Mouse (Mus musculus): ENCODE measurements at regions not wholly inside any gene's neighbourhood (a gene's known extent, or its start where the extent isn't known, plus 50 kb on each side); places are given as distances from the start of the nearest gene placed in this dataset.

DNA sequence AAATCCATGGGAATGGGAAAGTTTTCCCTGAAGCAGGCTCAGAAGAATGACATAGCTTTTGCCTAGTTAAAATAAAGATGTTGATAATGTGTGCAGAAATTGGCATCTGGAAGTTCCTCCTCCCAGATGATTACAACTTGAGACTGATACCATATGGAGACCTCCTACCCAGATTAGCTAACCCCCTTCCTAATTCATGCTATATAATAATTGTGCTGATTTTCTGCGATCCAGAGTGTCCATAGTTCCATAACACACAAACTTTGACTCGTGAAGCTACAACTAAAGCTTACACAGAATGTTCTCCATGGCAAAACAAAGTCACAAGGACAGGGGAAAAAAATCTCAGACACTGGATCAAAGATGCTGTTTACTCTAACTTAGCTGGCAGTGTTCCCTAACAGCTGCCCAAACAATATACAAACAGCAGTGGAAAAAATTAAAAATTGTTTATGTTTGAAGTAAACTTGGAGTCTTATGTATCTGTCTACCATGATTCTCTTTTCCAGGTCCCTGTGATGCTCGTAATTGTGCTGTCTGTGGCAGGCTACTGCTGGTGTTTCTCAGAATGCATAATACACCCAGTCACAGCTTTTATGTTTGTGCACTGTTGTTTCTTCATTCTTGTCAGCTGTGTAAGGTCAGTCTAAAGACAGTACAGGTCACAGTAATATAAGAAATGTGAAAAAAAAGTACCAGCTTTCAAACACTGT is 1978.8 kb upstream of the A830018L16Rik start:
- Histone ChIP-seq H3K36me3 (replicated peaks; ENCODE audit: control insufficient read depth, insufficient read depth, low read depth) (no peaks in the 10 kb centered on the region), H3K9ac (replicated peaks) (no peak overlapping the region), H3K4me3 (ENCODE audit: insufficient read depth in 1 of 2, low read depth in 2 of 2, low read length in 2 of 2) (no peak overlapping the region), H3K27me3 (ENCODE audit: control insufficient read depth, insufficient read depth, low read length) (no peaks in the 10 kb centered on the region), H3K4me1 (replicated peaks; ENCODE audit: control insufficient read depth in 2 of 2, insufficient read depth in 2 of 2, low read length in 1 of 2) (no peaks in the 10 kb centered on the region), H3K9me3 (ENCODE audit: control insufficient read depth, low read length) (no peaks in the 10 kb centered on the region; the same call in 1 of the 2 replicates), H3K27ac (no peak overlapping the region), H3K4me2 (ENCODE audit: low read depth) (no peak overlapping the region)
- TF ChIP-seq CTCF (IDR thresholded peaks at IDR 0.05; ENCODE audit: low read depth): no peak
- TF ChIP-seq EP300 (IDR thresholded peaks at IDR 0.05; ENCODE audit: low read depth): no peak
- WGBS (ENCODE audit: insufficient replicate concordance): 43% methylated on average over 3 of the region's 3 CpGs
- ATAC-seq (ENCODE audit: insufficient read depth) (no peak), DNase-seq (ENCODE audit: low read depth in 3 of 3, low spot score in 3 of 3) (no peak)

DNA sequence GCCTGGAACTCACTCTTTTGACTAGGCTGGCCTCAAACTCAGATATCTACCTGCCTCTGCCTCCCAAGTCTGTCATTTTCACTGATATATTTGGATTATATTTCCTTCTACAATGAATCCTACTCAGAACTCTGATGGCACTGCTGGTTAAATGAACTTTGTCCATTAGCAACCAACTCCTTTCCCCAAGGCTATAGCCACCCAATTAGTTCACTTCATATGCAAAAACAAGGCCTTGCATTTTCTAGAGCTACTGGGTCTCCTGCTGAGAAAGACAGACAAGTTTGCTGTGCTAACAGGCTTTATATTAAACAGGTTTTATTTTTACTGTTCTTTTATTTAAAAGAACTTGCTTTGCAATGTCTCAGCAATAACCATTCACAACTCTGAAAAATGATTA is 1971.0 kb upstream of the A830018L16Rik start:
- H3K4me3 ChIP-seq (ENCODE audit: insufficient read depth in 1 of 2, low read depth in 2 of 2, low read length in 2 of 2): no peak overlapping the region
- no peak overlapping the region for H3K27ac ChIP-seq
- H3K36me3 ChIP-seq (replicated peaks; ENCODE audit: control insufficient read depth, insufficient read depth, low read depth): no peaks in the 10 kb centered on the region
- no peak overlapping the region for H3K4me2 ChIP-seq (ENCODE audit: low read depth)
- TF ChIP-seq EP300 (IDR thresholded peaks at IDR 0.05; ENCODE audit: low read depth): no peak
- no peak overlapping the region for H3K9ac ChIP-seq (replicated peaks)
- H3K9me3 ChIP-seq (ENCODE audit: control insufficient read depth, low read length): no peaks in the 10 kb centered on the region
- no peaks in the 10 kb centered on the region for H3K27me3 ChIP-seq (ENCODE audit: control insufficient read depth, insufficient read depth, low read length)
- no peaks in the 10 kb centered on the region for H3K4me1 ChIP-seq (replicated peaks; ENCODE audit: control insufficient read depth in 2 of 2, insufficient read depth in 2 of 2, low read length in 1 of 2)
- DNase-seq (ENCODE audit: low read depth in 3 of 3, low spot score in 3 of 3): no peak
- ATAC-seq (ENCODE audit: insufficient read depth): no peak

- no peaks in the 10 kb centered on the region for H3K4me1 ChIP-seq (replicated peaks; ENCODE audit: control insufficient read depth in 2 of 2, insufficient read depth in 2 of 2, low read length in 1 of 2)
- H3K27me3 ChIP-seq (ENCODE audit: control insufficient read depth, insufficient read depth, low read length): no peaks in the 10 kb centered on the region
- DNase-seq (ENCODE audit: low read depth in 3 of 3, low spot score in 3 of 3): no peak
These were observed 1944.4 kb upstream of the A830018L16Rik start for GRCm38 (mm10) chr1:9469512-9469911.

DNA sequence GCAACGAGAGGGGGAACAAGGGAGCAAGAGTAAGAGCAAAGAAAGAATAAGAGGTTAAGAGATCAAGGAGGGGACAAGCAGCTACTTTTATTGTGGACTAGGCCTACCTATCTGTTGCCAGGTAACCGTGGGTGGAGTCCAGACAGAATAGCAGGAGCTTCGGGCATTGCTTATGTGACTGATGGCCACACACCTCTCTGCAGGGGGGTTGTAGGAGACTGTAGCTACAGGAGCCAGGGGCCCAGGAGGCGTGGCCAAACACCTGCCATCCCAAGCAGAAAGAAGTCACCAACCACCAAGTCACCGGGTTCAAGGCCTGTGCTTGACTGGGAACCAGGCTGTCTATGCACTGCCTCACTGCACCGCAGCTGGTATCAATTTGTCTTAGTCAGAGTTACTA is 1943.9 kb upstream of the A830018L16Rik start:
- Histone ChIP-seq H3K27me3 (ENCODE audit: control insufficient read depth, insufficient read depth, low read length) (no peaks in the 10 kb centered on the region), H3K9ac (replicated peaks) (no peak overlapping the region), H3K4me1 (replicated peaks; ENCODE audit: control insufficient read depth in 2 of 2, insufficient read depth in 2 of 2, low read length in 1 of 2) (no peaks in the 10 kb centered on the region), H3K4me3 (ENCODE audit: insufficient read depth in 1 of 2, low read depth in 2 of 2, low read length in 2 of 2) (no peak overlapping the region), H3K36me3 (replicated peaks; ENCODE audit: control insufficient read depth, insufficient read depth, low read depth) (no peaks in the 10 kb centered on the region), H3K27ac (no peak overlapping the region), H3K4me2 (ENCODE audit: low read depth) (no peak overlapping the region), H3K9me3 (ENCODE audit: control insufficient read depth, low read length) (no peaks in the 10 kb centered on the region)
- TF ChIP-seq CTCF (IDR thresholded peaks at IDR 0.05; ENCODE audit: low read depth) (no peak), EP300 (IDR thresholded peaks at IDR 0.05; ENCODE audit: low read depth) (no peak)
- DNase-seq (ENCODE audit: low read depth in 3 of 3, low spot score in 3 of 3) (no peak), ATAC-seq (ENCODE audit: insufficient read depth) (no peak)
- 48% methylated on average over 6 of the region's 6 CpGs for WGBS (ENCODE audit: insufficient replicate concordance)

More at GRCm38 (mm10) chr1:9469512-9469911, 1944.4 kb upstream of the A830018L16Rik start:
- no peak for ATAC-seq (ENCODE audit: insufficient read depth)
- H3K4me2 ChIP-seq (ENCODE audit: low read depth): no peak overlapping the region
- no peaks in the 10 kb centered on the region for H3K36me3 ChIP-seq (replicated peaks; ENCODE audit: control insufficient read depth, insufficient read depth, low read depth)
- TF ChIP-seq EP300 (IDR thresholded peaks at IDR 0.05; ENCODE audit: low read depth) (no peak), CTCF (IDR thresholded peaks at IDR 0.05; ENCODE audit: low read depth) (peak; percentile 16; the same call in 1 of the 2 replicates)
- H3K4me3 ChIP-seq (ENCODE audit: insufficient read depth in 1 of 2, low read depth in 2 of 2, low read length in 2 of 2): no peak overlapping the region
- no peaks in the 10 kb centered on the region for H3K9me3 ChIP-seq (ENCODE audit: control insufficient read depth, low read length)
- no peak overlapping the region for H3K27ac ChIP-seq
- 27% methylated on average over 9 of the region's 9 CpGs for WGBS (ENCODE audit: insufficient replicate concordance)
- H3K9ac ChIP-seq (replicated peaks): no peak overlapping the region

Data from liver, embryonic 14.5 days (tissue).